Mouse (Mus musculus) hindbrain, embryonic 11.5 days (tissue): ENCODE data around the gene Il27ra. TPM values are rescaled to one million over a fixed set of nuclear protein-coding genes. Genes with fewer than 3 reads are reported as not detected.
"Not testable (repeated sequence)": the region's sequence is repeated elsewhere in the genome, so short reads cannot be mapped to it uniquely, and the experiment has no call there.

Experiments used
- ATAC-seq: fragments of 200-750 bp; cut with Nextera tagmentation; 2 replicates; pipeline ENCODE4 v1.8.0; 2017; ENCODE audit warnings: mild to moderate bottlenecking, moderate TSS enrichment, moderate library complexity; ENCODE audit not compliant: low FRiP score
- DNase-seq: peaks from one replicate; pipeline ENCODE4 v3.0.0-alpha.2; 2015; ENCODE audit warnings: low spot score
- H3K27ac ChIP-seq: fragments of 300-500 bp; sonication (generic); 2 replicates; pipeline ENCODE4 v1.5.1; 2014; ENCODE audit warnings: mild to moderate bottlenecking, low read depth, low read length
- H3K27me3 ChIP-seq: fragments of 300-500 bp; sonication (generic); 2 replicates; pipeline ENCODE4 v1.6.1; 2014; ENCODE audit warnings: mild to moderate bottlenecking, low read length, moderate library complexity, mixed read lengths; ENCODE audit not compliant: control insufficient read depth, insufficient read depth
- H3K36me3 ChIP-seq: fragments of 300-500 bp; sonication (generic); 2 replicates; pipeline ENCODE4 v1.6.1; 2014; ENCODE audit warnings: mild to moderate bottlenecking, low read length, moderate library complexity, mixed read lengths; ENCODE audit not compliant: control insufficient read depth, insufficient read depth
- H3K4me1 ChIP-seq: fragments of 300-500 bp; sonication (generic); replicated peaks from 2 replicates; pipeline ENCODE4 v1.6.1; 2014; ENCODE audit warnings: low read length, mixed read lengths; ENCODE audit not compliant: control insufficient read depth, insufficient read depth
- H3K4me2 ChIP-seq: fragments of 300-500 bp; sonication (generic); replicated peaks from 2 replicates; pipeline ENCODE4 v1.6.1; 2014; ENCODE audit warnings: mild to moderate bottlenecking, low read depth, low read length
- H3K4me3 ChIP-seq: fragments of 300-500 bp; sonication (generic); 2 replicates; pipeline ENCODE4 v1.5.1; 2014; ENCODE audit warnings: low read depth, low read length
- H3K9ac ChIP-seq: fragments of 300-500 bp; sonication (generic); 2 replicates; pipeline ENCODE4 v1.6.1; 2014; ENCODE audit warnings: low read depth, low read length
- H3K9me3 ChIP-seq: fragments of 300-500 bp; sonication (generic); 2 replicates; pipeline ENCODE4 v1.6.1; 2016; ENCODE audit warnings: low read length; ENCODE audit not compliant: control insufficient read depth
- WGBS: fragments of 180-500 bp; shearing (Covaris S2); extraction: QIAGEN DNeasy Blood & Tissue Kit; methylation state at CpG from one replicate; pipeline ENCODE4 v1.1.7; 2014; 5-methylcytosine and 5-hydroxymethylcytosine counted together
- polyA plus RNA-seq: library from polyadenylated mRNA; unstranded; fragments of >200 nt; fragmentation: Nextera tagmentation; extraction: Ambion mirVana; gene quantifications from 2 replicates; pipeline ENCODE4 v1.2.1, GENCODE M21; 2014

The Il27ra gene
- polyA plus RNA-seq, 1 experiment from 2014 or later: not detected

GRCm38 (mm10) chr8:84008362-84008761, 34.0 kb downstream of the Il27ra start:
- no peak overlapping the region for H3K9ac ChIP-seq
- H3K4me3 ChIP-seq: no peak overlapping the region
- DNase-seq: peak; percentile 43
- 33% methylated on average over 7 of the region's 7 CpGs for WGBS
- H3K4me2 ChIP-seq: no peak overlapping the region
- ATAC-seq: no peak
- no peaks in the 10 kb centered on the region for H3K9me3 ChIP-seq
- peaks cover 17% of the 10 kb centered on the region for H3K4me1 ChIP-seq
- H3K36me3 ChIP-seq: no peaks in the 10 kb centered on the region
- peaks cover 34% of the 10 kb centered on the region for H3K27me3 ChIP-seq
- H3K27ac ChIP-seq: no peak overlapping the region

- not testable (repeated sequence) for H3K27ac ChIP-seq, DNase-seq, H3K36me3 ChIP-seq, ATAC-seq, H3K9me3 ChIP-seq, H3K4me3 ChIP-seq, H3K4me2 ChIP-seq, H3K9ac ChIP-seq
- H3K27me3 ChIP-seq: peaks cover 28% of the 10 kb centered on the region
- H3K4me1 ChIP-seq: peaks cover 11% of the 10 kb centered on the region
- 93% methylated on average over 7 of the region's 7 CpGs for WGBS
These were observed 36.9 kb downstream of the Il27ra start for GRCm38 (mm10) chr8:84005502-84005901.

DNA sequence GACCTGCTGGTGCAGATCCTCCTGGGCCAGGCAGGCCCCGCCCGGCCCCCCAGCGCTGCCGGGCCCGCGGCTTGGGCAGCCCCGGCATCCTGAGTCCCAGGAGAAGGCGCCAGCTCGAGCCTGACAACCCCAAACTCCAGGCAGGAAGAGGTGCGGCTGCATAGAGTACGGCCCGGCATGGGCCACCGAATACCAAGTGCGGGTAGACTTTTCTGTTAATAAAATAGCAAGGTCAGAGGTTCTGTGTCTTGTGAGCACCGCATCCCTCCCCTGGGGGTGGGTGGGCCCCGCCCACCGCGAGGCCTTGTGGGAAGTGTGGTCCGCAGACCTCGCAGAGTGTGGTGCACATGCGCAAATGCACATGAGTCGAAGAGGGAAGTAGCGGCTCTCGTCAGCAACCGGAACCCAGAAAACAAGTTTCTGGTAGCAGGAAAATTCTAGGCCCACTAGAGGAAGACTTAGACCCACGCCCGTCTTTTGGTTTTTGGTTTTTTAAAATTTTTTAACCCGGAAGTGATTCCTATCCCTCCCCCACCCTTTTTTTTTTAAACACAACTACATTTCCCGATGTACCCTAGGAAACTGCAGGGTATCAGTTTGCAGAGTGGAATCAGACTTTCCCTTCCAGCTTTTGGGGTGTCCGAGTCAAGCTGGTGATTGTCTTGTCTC, 37.7 kb downstream of the Il27ra start:
- H3K4me1 ChIP-seq: peaks cover 9% of the 10 kb centered on the region
- ATAC-seq (peak; percentile 82), DNase-seq (peak; percentile 94)
- peaks cover 24% of the 10 kb centered on the region for H3K27me3 ChIP-seq
- H3K4me2 ChIP-seq: peak overlapping the region; percentile 84
- 0 out of 2 replicates have a peak overlapping the region, but pooled peaks have one; percentile 9 for H3K27ac ChIP-seq
- WGBS: under 1% methylated on average over 29 of the region's 30 CpGs
- H3K9me3 ChIP-seq: no peaks in the 10 kb centered on the region
- H3K36me3 ChIP-seq: peaks cover under 1% of the 10 kb centered on the region; the same call in 1 of the 2 replicates
- peak overlapping the region; percentile 65 for H3K9ac ChIP-seq
- H3K4me3 ChIP-seq: peak overlapping the region; percentile 51

DNA sequence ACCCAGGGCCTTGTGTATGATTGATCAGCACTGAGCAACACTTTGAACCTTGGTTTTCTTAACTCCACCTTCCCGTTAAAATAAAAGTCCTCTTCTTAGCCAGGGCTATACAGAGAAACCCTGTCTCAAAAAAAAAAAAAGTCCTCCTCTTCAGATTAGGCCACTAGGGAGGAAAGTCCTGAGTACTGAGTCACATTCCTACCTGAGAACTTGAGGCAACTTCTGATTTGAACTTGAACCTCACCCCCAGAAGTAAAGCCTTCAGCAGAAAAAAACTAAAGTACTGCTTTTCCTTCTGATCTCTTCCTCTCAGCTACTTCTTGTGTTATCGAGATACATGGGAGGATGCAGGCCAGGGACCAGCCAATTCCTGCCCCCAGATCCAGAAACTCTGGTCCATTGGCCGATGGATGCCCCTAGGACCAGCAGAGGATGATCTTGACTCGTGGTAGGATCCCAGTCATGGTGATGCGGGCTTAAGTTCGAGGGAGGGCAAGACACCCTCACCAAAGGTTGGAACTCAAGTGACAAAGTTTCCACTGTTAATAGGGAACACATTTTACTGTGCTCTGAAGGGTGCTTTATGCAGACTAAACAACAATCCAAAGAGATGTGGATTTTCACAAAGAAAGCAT, 38.7 kb downstream of the Il27ra start:
- ATAC-seq (no peak), DNase-seq (no peak)
- no peak overlapping the region for H3K27ac ChIP-seq
- H3K4me1 ChIP-seq: peaks cover 17% of the 10 kb centered on the region
- peak overlapping the region; percentile 84; the same call in 1 of the 2 replicates for H3K4me2 ChIP-seq
- 76% methylated on average over 6 of the region's 6 CpGs for WGBS
- H3K9ac ChIP-seq: no peak overlapping the region
- no peaks in the 10 kb centered on the region for H3K9me3 ChIP-seq
- H3K4me3 ChIP-seq: no peak overlapping the region
- peaks cover 5% of the 10 kb centered on the region; the same call in 1 of the 2 replicates for H3K36me3 ChIP-seq
- peaks cover 27% of the 10 kb centered on the region for H3K27me3 ChIP-seq

DNA sequence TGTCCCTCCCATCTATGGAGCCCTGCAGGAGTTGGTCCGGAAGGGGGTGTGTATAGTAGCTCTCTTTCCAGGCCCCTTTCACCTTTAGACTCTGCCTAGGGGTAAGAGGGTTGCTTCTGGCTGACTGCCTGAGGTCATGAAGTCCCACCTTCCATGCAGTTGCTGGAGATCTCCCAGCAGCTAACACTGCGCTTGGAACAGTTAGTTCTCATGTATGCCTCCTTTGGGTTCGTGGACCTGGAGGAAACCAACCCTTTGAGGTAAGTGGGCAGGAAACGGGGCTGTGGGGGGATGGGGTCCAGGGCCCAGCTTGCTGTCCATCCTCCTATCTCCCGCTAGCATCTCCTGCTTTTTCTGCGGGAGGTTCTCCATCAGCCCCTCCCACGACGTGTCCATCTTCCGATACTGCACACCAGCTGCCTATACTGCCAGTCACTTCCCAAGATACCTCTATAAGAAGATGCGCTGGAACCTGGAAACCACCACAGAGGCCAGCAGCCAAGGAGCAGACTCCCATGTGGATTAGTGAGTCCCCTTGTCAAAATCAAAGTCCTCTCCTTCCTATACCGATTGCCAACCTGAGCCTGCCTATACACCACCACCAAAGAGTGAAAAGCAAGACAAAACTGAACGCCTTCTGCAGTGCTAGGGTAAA, 39.3 kb downstream of the Il27ra start:
- Histone ChIP-seq H3K9ac (no peak overlapping the region), H3K27me3 (peaks cover 27% of the 10 kb centered on the region), H3K4me1 (peaks cover 18% of the 10 kb centered on the region), H3K4me2 (no peak overlapping the region), H3K4me3 (no peak overlapping the region), H3K27ac (no peak overlapping the region), H3K36me3 (peaks cover 5% of the 10 kb centered on the region; the same call in 1 of the 2 replicates), H3K9me3 (no peaks in the 10 kb centered on the region)
- whole genome bisulfite sequencing: 59% methylated on average over 12 of the region's 12 CpGs
- no peak for ATAC-seq
- DNase-seq: no peak

DNA sequence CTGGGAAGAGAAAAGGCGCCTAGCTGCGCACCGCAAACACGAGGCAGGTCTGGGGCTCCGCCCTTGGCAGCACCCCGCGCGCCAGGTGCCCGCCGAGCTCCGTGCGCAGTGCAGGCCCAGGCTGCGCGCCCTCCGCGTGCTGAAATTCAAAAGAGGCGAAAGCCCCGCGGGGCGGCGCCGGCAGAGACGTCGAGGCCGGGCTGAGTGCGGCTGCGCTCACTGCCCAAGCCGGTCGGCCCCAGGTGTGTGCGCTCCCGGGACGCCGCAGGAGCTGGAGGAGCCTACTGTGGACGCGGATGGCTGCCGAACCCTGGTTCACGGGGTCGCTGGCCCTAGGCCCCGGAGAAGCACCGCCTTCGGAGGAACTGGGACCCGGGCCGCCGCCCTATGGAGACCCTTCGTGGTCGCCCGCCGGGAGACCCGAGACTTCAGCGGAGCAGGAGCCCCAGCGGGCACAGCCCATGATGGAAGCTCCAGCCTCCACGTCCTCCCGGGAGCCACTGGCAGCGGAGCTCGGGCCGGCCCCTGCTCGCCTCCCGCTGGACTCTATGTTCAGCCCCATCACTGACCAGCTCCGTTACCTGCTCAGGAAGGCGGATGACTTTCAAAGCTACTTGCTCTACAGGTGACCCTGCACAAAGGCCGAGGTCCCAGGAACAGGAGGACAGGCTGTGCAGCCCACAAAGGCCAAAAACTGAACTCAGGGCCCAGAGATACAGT, 40.9 kb downstream of the Il27ra start, which contains the start of gene 1700067K01Rik:
1700067K01Rik (plus strand) TSS at position 222 of the 720 bp plus-strand sequence.
- Histone ChIP-seq H3K36me3 (peaks cover 5% of the 10 kb centered on the region; the same call in 1 of the 2 replicates), H3K27me3 (peaks cover 27% of the 10 kb centered on the region), H3K9me3 (no peaks in the 10 kb centered on the region), H3K4me3 (peak within 1 kb of the TSS; percentile 4), H3K27ac (no peak within 1 kb of the TSS), H3K9ac (0 out of 2 replicates have a peak within 1 kb of the TSS, but pooled peaks have one; percentile 23), H3K4me2 (peak within 1 kb of the TSS; percentile 14), H3K4me1 (peaks cover 18% of the 10 kb centered on the region)
- ATAC-seq (no peak), DNase-seq (peak; percentile 33)
- 18% methylated on average over 61 of the region's 61 CpGs for WGBS

- 0 out of 2 replicates have a peak overlapping the region, but pooled peaks have one; percentile 27 for H3K9ac ChIP-seq
- no peak overlapping the region for H3K27ac ChIP-seq
- ATAC-seq (no peak), DNase-seq (no peak)
- 82% methylated on average over 2 of the region's 2 CpGs for WGBS
- peaks cover 5% of the 10 kb centered on the region; the same call in 1 of the 2 replicates for H3K36me3 ChIP-seq
- H3K27me3 ChIP-seq: peaks cover 27% of the 10 kb centered on the region
- peaks cover 18% of the 10 kb centered on the region for H3K4me1 ChIP-seq
- H3K4me2 ChIP-seq: no peak overlapping the region
- H3K9me3 ChIP-seq: no peaks in the 10 kb centered on the region
- H3K4me3 ChIP-seq: no peak overlapping the region
These were observed 42.6 kb downstream of the Il27ra start for GRCm38 (mm10) chr8:83999825-84000224.

GRCm38 (mm10) chr8:83999057-83999705, 43.2 kb downstream of the Il27ra start:
- 66% methylated on average over 16 of the region's 16 CpGs for WGBS
- Histone ChIP-seq H3K9me3 (no peaks in the 10 kb centered on the region), H3K4me2 (peak overlapping the region; percentile 84), H3K4me3 (peak overlapping the region; percentile 70), H3K36me3 (peaks cover 5% of the 10 kb centered on the region; the same call in 1 of the 2 replicates), H3K27ac (no peak overlapping the region), H3K27me3 (peaks cover 27% of the 10 kb centered on the region), H3K4me1 (peaks cover 15% of the 10 kb centered on the region), H3K9ac (peak overlapping the region; percentile 67)
- ATAC-seq (no peak), DNase-seq (no peak)
